Mouse (Mus musculus): ENCODE results near the gene Serpina3g. TPM values are rescaled to one million over a fixed set of nuclear protein-coding genes. Genes with fewer than 3 reads are reported as not detected.

The Serpina3g gene
- total RNA-seq, 1 experiment = 0.27 TPM

GRCm38 (mm10) chr12:104245092-104245491, 9.0 kb downstream of the Serpina3g start:
- no peaks in the 10 kb centered on the region; a peak in 2 of 4 replicates for H3K4me1 ChIP-seq (ENCODE audit: control insufficient read depth in 2 of 2, insufficient read depth in 2 of 2, low read length in 2 of 2, poor library complexity in 1 of 2)
- no peak for TF ChIP-seq MAFK (IDR thresholded peaks at IDR 0.05; ENCODE audit: insufficient read depth, low read depth, low read length)
- TF ChIP-seq CHD2 (IDR thresholded peaks at IDR 0.05; ENCODE audit: low read depth, low read length) = no peak
- TF ChIP-seq ZC3H11A (IDR thresholded peaks at IDR 0.05; ENCODE audit: borderline replicate concordance, low read depth, low read length) = no peak
- no peak for TF ChIP-seq ZNF384 (IDR thresholded peaks at IDR 0.05; ENCODE audit: low read depth, low read length)
- H3K27ac ChIP-seq (ENCODE audit: insufficient read depth, low read depth, low read length, poor library complexity, severe bottlenecking) = no peak overlapping the region
- in situ Hi-C loops (cut with MboI; ENCODE audit: low sequenced_read_pairs in 2 of 2, unreplicated experiment in 2 of 2) = no loop called here
- DNase-seq (ENCODE audit: low read depth, low spot score) = no peak
- no peak overlapping the region for H3K4me3 ChIP-seq (ENCODE audit: insufficient read depth in 1 of 2, low read depth in 1 of 2, low read length in 2 of 2, poor library complexity in 1 of 2, severe bottlenecking in 1 of 2)
- no peaks in the 10 kb centered on the region for H3K9me3 ChIP-seq (ENCODE audit: control insufficient read depth, insufficient read depth, low read depth, low read length)
- no peak overlapping the region for H3K9ac ChIP-seq (ENCODE audit: insufficient read depth, low read depth, low read length, poor library complexity, severe bottlenecking)
- no peaks in the 10 kb centered on the region for H3K36me3 ChIP-seq (ENCODE audit: control insufficient read depth, insufficient read depth, low read length, poor library complexity, severe bottlenecking)

DNA sequence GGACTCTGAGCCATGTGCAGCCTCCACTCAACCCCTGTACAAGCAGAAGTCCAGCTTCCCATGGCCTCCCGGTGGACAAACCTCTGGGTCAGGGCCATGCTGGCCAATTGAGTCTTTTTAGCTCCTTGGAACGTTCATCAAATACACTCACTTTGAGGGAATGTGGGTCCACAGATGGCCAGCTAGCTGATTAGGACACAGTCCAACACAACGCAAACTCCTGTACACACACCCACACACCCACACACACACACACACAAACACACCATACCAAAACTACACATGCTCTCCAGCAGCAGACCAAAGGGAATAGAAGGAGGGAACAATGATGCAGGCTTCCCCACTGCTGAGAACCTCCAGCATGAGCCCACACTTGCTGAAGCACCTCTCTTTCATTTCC, 9.6 kb downstream of the Serpina3g start:
- Histone ChIP-seq H3K4me3 (ENCODE audit: insufficient read depth in 1 of 2, low read depth in 1 of 2, low read length in 2 of 2, poor library complexity in 1 of 2, severe bottlenecking in 1 of 2) (no peak overlapping the region), H3K9ac (ENCODE audit: insufficient read depth, low read depth, low read length, poor library complexity, severe bottlenecking) (no peak overlapping the region), H3K27ac (ENCODE audit: insufficient read depth, low read depth, low read length, poor library complexity, severe bottlenecking) (no peak overlapping the region), H3K36me3 (ENCODE audit: control insufficient read depth, insufficient read depth, low read length, poor library complexity, severe bottlenecking) (no peaks in the 10 kb centered on the region), H3K4me1 (ENCODE audit: control insufficient read depth in 2 of 2, insufficient read depth in 2 of 2, low read length in 2 of 2, poor library complexity in 1 of 2) (no peaks in the 10 kb centered on the region; a peak in 2 of 4 replicates), H3K9me3 (ENCODE audit: control insufficient read depth, insufficient read depth, low read depth, low read length) (no peaks in the 10 kb centered on the region)
- in situ Hi-C loops (cut with MboI; ENCODE audit: low sequenced_read_pairs in 2 of 2, unreplicated experiment in 2 of 2) = no loop called here
- TF ChIP-seq MAFK (IDR thresholded peaks at IDR 0.05; ENCODE audit: insufficient read depth, low read depth, low read length) (no peak), ZNF384 (IDR thresholded peaks at IDR 0.05; ENCODE audit: low read depth, low read length) (no peak)
- DNase-seq (ENCODE audit: low read depth, low spot score) = no peak

GRCm38 (mm10) chr12:104247553-104248002, 11.5 kb downstream of the Serpina3g start:
- Histone ChIP-seq H3K36me3 (ENCODE audit: control insufficient read depth, insufficient read depth, low read length, poor library complexity, severe bottlenecking) (no peaks in the 10 kb centered on the region), H3K4me3 (ENCODE audit: insufficient read depth in 1 of 2, low read depth in 1 of 2, low read length in 2 of 2, poor library complexity in 1 of 2, severe bottlenecking in 1 of 2) (no peak overlapping the region), H3K4me1 (ENCODE audit: control insufficient read depth in 2 of 2, insufficient read depth in 2 of 2, low read length in 2 of 2, poor library complexity in 1 of 2) (no peaks in the 10 kb centered on the region; a peak in 2 of 4 replicates), H3K9me3 (ENCODE audit: control insufficient read depth, insufficient read depth, low read depth, low read length) (no peaks in the 10 kb centered on the region), H3K27ac (ENCODE audit: insufficient read depth, low read depth, low read length, poor library complexity, severe bottlenecking) (no peak overlapping the region), H3K9ac (ENCODE audit: insufficient read depth, low read depth, low read length, poor library complexity, severe bottlenecking) (no peak overlapping the region)
- TF ChIP-seq ZNF384 (IDR thresholded peaks at IDR 0.05; ENCODE audit: low read depth, low read length) = no peak
- TF ChIP-seq HCFC1 (IDR thresholded peaks at IDR 0.05; ENCODE audit: borderline replicate concordance, insufficient read depth, low read length) = no peak
- TF ChIP-seq MAFK (IDR thresholded peaks at IDR 0.05; ENCODE audit: insufficient read depth, low read depth, low read length) = 0 out of 2 replicates have a peak, but pooled peaks have one; percentile 53
- DNase-seq (ENCODE audit: low read depth, low spot score) = peak; percentile 57
- in situ Hi-C loops (cut with MboI; ENCODE audit: low sequenced_read_pairs in 2 of 2, unreplicated experiment in 2 of 2) = no loop called here

GRCm38 (mm10) chr12:104248231-104248630, 12.2 kb downstream of the Serpina3g start:
- Histone ChIP-seq H3K27ac (ENCODE audit: insufficient read depth, low read depth, low read length, poor library complexity, severe bottlenecking) (no peak overlapping the region), H3K4me3 (ENCODE audit: insufficient read depth in 1 of 2, low read depth in 1 of 2, low read length in 2 of 2, poor library complexity in 1 of 2, severe bottlenecking in 1 of 2) (no peak overlapping the region), H3K9ac (ENCODE audit: insufficient read depth, low read depth, low read length, poor library complexity, severe bottlenecking) (no peak overlapping the region), H3K9me3 (ENCODE audit: control insufficient read depth, insufficient read depth, low read depth, low read length) (no peaks in the 10 kb centered on the region), H3K36me3 (ENCODE audit: control insufficient read depth, insufficient read depth, low read length, poor library complexity, severe bottlenecking) (no peaks in the 10 kb centered on the region), H3K4me1 (ENCODE audit: control insufficient read depth in 2 of 2, insufficient read depth in 2 of 2, low read length in 2 of 2, poor library complexity in 1 of 2) (no peaks in the 10 kb centered on the region; a peak in 2 of 4 replicates)
- no peak for TF ChIP-seq ZNF384 (IDR thresholded peaks at IDR 0.05; ENCODE audit: low read depth, low read length)
- TF ChIP-seq CHD2 (IDR thresholded peaks at IDR 0.05; ENCODE audit: low read depth, low read length) = no peak
- TF ChIP-seq MAFK (IDR thresholded peaks at IDR 0.05; ENCODE audit: insufficient read depth, low read depth, low read length) = no peak
- TF ChIP-seq HCFC1 (IDR thresholded peaks at IDR 0.05; ENCODE audit: borderline replicate concordance, insufficient read depth, low read length) = no peak
- no peak for TF ChIP-seq ZC3H11A (IDR thresholded peaks at IDR 0.05; ENCODE audit: borderline replicate concordance, low read depth, low read length)
- in situ Hi-C loops (cut with MboI; ENCODE audit: low sequenced_read_pairs in 2 of 2, unreplicated experiment in 2 of 2) = no loop called here
- DNase-seq (ENCODE audit: low read depth, low spot score) = no peak

- DNase-seq (ENCODE audit: low read depth, low spot score) = no peak
- no peak overlapping the region for H3K9ac ChIP-seq (ENCODE audit: insufficient read depth, low read depth, low read length, poor library complexity, severe bottlenecking)
- H3K27ac ChIP-seq (ENCODE audit: insufficient read depth, low read depth, low read length, poor library complexity, severe bottlenecking) = no peak overlapping the region
- in situ Hi-C loops (cut with MboI; ENCODE audit: low sequenced_read_pairs in 2 of 2, unreplicated experiment in 2 of 2) = no loop called here
- TF ChIP-seq ZNF384 (IDR thresholded peaks at IDR 0.05; ENCODE audit: low read depth, low read length) = no peak
- no peak for TF ChIP-seq CHD2 (IDR thresholded peaks at IDR 0.05; ENCODE audit: low read depth, low read length)
- TF ChIP-seq HCFC1 (IDR thresholded peaks at IDR 0.05; ENCODE audit: borderline replicate concordance, insufficient read depth, low read length) = no peak
- TF ChIP-seq ZC3H11A (IDR thresholded peaks at IDR 0.05; ENCODE audit: borderline replicate concordance, low read depth, low read length) = no peak
- no peak for TF ChIP-seq MAFK (IDR thresholded peaks at IDR 0.05; ENCODE audit: insufficient read depth, low read depth, low read length)
- no peaks in the 10 kb centered on the region for H3K36me3 ChIP-seq (ENCODE audit: control insufficient read depth, insufficient read depth, low read length, poor library complexity, severe bottlenecking)
- no peak overlapping the region for H3K4me3 ChIP-seq (ENCODE audit: insufficient read depth in 1 of 2, low read depth in 1 of 2, low read length in 2 of 2, poor library complexity in 1 of 2, severe bottlenecking in 1 of 2)
- no peaks in the 10 kb centered on the region; the same call in 1 of the 2 replicates for H3K9me3 ChIP-seq (ENCODE audit: control insufficient read depth, insufficient read depth, low read depth, low read length)
- peaks cover 2 to 5% of the 10 kb centered on the region in 2 experiments; a peak in 2 of 4 replicates for H3K4me1 ChIP-seq (ENCODE audit: control insufficient read depth in 2 of 2, insufficient read depth in 2 of 2, low read length in 2 of 2, poor library complexity in 1 of 2)
Observed at GRCm38 (mm10) chr12:104261041-104261440, 25.0 kb downstream of the Serpina3g start.

All from ES-E14 (cell line).